Mouse (Mus musculus): ENCODE measurements around the gene Reln. TPM values are rescaled to one million over a fixed set of nuclear protein-coding genes. Genes with fewer than 3 reads are reported as not detected.

Gene Reln
- polyA plus RNA-seq, 1 experiment from 2014 or later = 41.3 TPM

DNA sequence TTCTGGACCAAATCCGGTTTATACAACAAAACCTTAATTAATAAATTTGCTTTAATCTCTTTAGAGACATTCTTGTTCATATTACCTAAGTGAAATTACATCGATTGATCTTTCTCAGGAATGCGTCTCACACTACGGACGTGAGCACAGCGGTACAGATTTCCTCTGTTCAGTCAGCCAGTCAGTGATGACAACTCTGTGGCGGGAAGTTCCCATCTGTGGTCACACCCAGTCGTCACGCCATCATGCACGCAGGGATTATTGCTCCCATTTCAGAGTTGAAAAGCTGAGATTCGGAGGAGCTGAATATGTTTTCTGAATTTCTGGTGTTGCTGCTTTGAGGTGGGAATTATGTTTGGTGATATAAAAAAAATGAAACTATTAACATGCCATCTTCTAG is 316.1 kb downstream of the Reln start:
- H3K36me3 ChIP-seq (ENCODE audit: control insufficient read depth, insufficient read depth, low read length) = no peaks in the 10 kb centered on the region
- no peak overlapping the region for H3K27ac ChIP-seq (ENCODE audit: low read depth, low read length)
- ATAC-seq = no peak
- H3K4me1 ChIP-seq (ENCODE audit: control insufficient read depth, insufficient read depth, low read depth, low read length) = peaks cover 3% of the 10 kb centered on the region; the same call in 1 of the 2 replicates
- no peaks in the 10 kb centered on the region for H3K27me3 ChIP-seq (replicated peaks; ENCODE audit: control insufficient read depth, insufficient read depth, low read length)
- H3K4me2 ChIP-seq (ENCODE audit: low read length) = no peak overlapping the region
- H3K9ac ChIP-seq (ENCODE audit: low read depth, low read length) = no peak overlapping the region
- 78% methylated on average over 11 of the region's 11 CpGs for WGBS
- no peaks in the 10 kb centered on the region for H3K9me3 ChIP-seq (ENCODE audit: control insufficient read depth, low read length)
- H3K4me3 ChIP-seq (ENCODE audit: low read length) = no peak overlapping the region

GRCm38 (mm10) chr5:22027240-22027875 is 317.1 kb downstream of the Reln start:
- H3K27me3 ChIP-seq (replicated peaks; ENCODE audit: control insufficient read depth, insufficient read depth, low read length) = no peaks in the 10 kb centered on the region
- 83% methylated on average over 6 of the region's 6 CpGs for WGBS
- H3K4me1 ChIP-seq (ENCODE audit: control insufficient read depth, insufficient read depth, low read depth, low read length) = peaks cover 3% of the 10 kb centered on the region; the same call in 1 of the 2 replicates
- H3K9me3 ChIP-seq (ENCODE audit: control insufficient read depth, low read length) = no peaks in the 10 kb centered on the region
- no peak for ATAC-seq
- no peak overlapping the region for H3K4me2 ChIP-seq (ENCODE audit: low read length)
- H3K27ac ChIP-seq (ENCODE audit: low read depth, low read length) = no peak overlapping the region
- H3K4me3 ChIP-seq (ENCODE audit: low read length) = no peak overlapping the region
- H3K36me3 ChIP-seq (ENCODE audit: control insufficient read depth, insufficient read depth, low read length) = no peaks in the 10 kb centered on the region
- H3K9ac ChIP-seq (ENCODE audit: low read depth, low read length) = no peak overlapping the region

- Histone ChIP-seq H3K27ac (ENCODE audit: low read depth, low read length) (no peak overlapping the region), H3K4me3 (ENCODE audit: low read length) (no peak overlapping the region), H3K4me1 (ENCODE audit: control insufficient read depth, insufficient read depth, low read depth, low read length) (no peaks in the 10 kb centered on the region), H3K36me3 (ENCODE audit: control insufficient read depth, insufficient read depth, low read length) (no peaks in the 10 kb centered on the region), H3K27me3 (replicated peaks; ENCODE audit: control insufficient read depth, insufficient read depth, low read length) (no peaks in the 10 kb centered on the region), H3K9me3 (ENCODE audit: control insufficient read depth, low read length) (no peaks in the 10 kb centered on the region), H3K4me2 (ENCODE audit: low read length) (no peak overlapping the region), H3K9ac (ENCODE audit: low read depth, low read length) (no peak overlapping the region)
- no peak for ATAC-seq
- 72% methylated on average over 4 of the region's 4 CpGs for WGBS
These were observed 318.8 kb downstream of the Reln start for GRCm38 (mm10) chr5:22025746-22026145.

DNA sequence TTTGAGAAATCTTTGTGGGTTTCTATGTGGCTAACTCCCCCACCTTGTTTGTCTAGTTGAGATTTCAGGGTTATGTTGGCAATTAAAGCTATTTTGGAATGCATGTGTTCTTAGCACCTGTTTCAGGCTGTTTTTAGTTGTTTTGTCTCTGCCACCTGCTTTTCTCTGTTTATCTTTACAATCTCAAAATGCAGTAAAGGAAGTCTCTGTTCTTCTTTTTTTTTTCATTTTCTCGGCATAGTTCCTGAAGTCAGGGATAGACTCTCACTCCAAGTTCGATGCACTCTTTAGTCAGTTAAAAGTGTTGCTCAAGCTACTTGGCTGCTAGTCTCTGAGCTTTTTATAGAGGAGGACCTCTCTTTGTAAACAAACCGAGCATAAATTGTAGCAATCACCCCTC is 320.4 kb downstream of the Reln start:
- Histone ChIP-seq H3K4me1 (ENCODE audit: control insufficient read depth, insufficient read depth, low read depth, low read length) (no peaks in the 10 kb centered on the region), H3K27me3 (replicated peaks; ENCODE audit: control insufficient read depth, insufficient read depth, low read length) (no peaks in the 10 kb centered on the region), H3K9me3 (ENCODE audit: control insufficient read depth, low read length) (no peaks in the 10 kb centered on the region), H3K4me2 (ENCODE audit: low read length) (no peak overlapping the region), H3K4me3 (ENCODE audit: low read length) (no peak overlapping the region), H3K36me3 (ENCODE audit: control insufficient read depth, insufficient read depth, low read length) (no peaks in the 10 kb centered on the region), H3K27ac (ENCODE audit: low read depth, low read length) (no peak overlapping the region), H3K9ac (ENCODE audit: low read depth, low read length) (no peak overlapping the region)
- 77% methylated on average over 3 of the region's 3 CpGs for WGBS
- ATAC-seq = no peak

DNA sequence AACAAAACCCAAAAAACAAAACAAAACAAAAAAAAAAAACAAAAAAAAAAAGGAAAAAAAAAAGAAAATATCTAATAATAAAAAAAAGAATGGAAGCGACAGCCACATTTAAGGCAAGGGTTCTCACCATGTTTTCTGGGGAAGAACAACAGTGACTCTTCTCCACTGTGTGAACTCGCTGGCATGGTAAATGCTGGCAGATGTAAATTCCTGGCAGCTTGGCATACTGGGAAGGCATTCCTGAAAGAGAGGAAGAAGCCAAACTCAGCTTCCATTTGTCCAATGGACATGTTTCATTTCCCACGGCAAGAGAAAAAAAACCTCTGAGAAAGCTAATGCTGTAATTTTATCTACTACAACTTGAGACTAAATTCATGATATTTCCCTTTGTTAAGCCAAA is 326.6 kb downstream of the Reln start:
- Histone ChIP-seq H3K27ac (ENCODE audit: low read depth, low read length) (no peak overlapping the region), H3K4me2 (ENCODE audit: low read length) (no peak overlapping the region), H3K4me3 (ENCODE audit: low read length) (no peak overlapping the region), H3K9ac (ENCODE audit: low read depth, low read length) (no peak overlapping the region), H3K36me3 (ENCODE audit: control insufficient read depth, insufficient read depth, low read length) (no peaks in the 10 kb centered on the region), H3K9me3 (ENCODE audit: control insufficient read depth, low read length) (no peaks in the 10 kb centered on the region), H3K27me3 (replicated peaks; ENCODE audit: control insufficient read depth, insufficient read depth, low read length) (no peaks in the 10 kb centered on the region), H3K4me1 (ENCODE audit: control insufficient read depth, insufficient read depth, low read depth, low read length) (no peaks in the 10 kb centered on the region)
- ATAC-seq = no peak
- WGBS = 80% methylated on average over 3 of the region's 3 CpGs

DNA sequence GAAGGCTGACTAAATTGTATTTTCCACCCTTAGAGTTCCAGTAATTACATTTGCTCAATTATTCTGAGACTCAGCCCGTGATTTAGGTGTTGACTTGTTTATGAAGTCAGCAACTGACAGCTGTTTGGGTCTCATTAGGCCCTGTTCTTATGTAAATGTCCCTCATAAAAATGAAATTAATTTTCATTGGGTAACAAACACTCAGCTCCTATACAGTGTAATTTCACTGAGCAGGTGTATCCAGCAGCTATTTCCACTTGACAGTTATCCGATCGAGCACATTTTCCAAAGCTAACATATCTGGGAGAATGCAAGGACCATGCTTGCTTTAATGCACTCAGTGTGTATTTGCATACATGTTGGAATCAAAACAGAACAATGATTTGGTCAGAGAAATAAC is 330.0 kb downstream of the Reln start:
- Histone ChIP-seq H3K27ac (ENCODE audit: low read depth, low read length) (no peak overlapping the region), H3K4me2 (ENCODE audit: low read length) (no peak overlapping the region), H3K36me3 (ENCODE audit: control insufficient read depth, insufficient read depth, low read length) (no peaks in the 10 kb centered on the region), H3K9me3 (ENCODE audit: control insufficient read depth, low read length) (no peaks in the 10 kb centered on the region), H3K4me1 (ENCODE audit: control insufficient read depth, insufficient read depth, low read depth, low read length) (no peaks in the 10 kb centered on the region), H3K27me3 (replicated peaks; ENCODE audit: control insufficient read depth, insufficient read depth, low read length) (no peaks in the 10 kb centered on the region), H3K9ac (ENCODE audit: low read depth, low read length) (no peak overlapping the region), H3K4me3 (ENCODE audit: low read length) (no peak overlapping the region)
- peak; percentile 54; the same call in 1 of the 2 replicates for ATAC-seq
- WGBS = 60% methylated on average over 3 of the region's 3 CpGs

- H3K36me3 ChIP-seq (ENCODE audit: control insufficient read depth, insufficient read depth, low read length) = no peaks in the 10 kb centered on the region
- 73% methylated on average over 8 of the region's 8 CpGs for WGBS
- no peak for ATAC-seq
These were observed 335.4 kb downstream of the Reln start for GRCm38 (mm10) chr5:22009142-22009541.

GRCm38 (mm10) chr5:22007304-22008059 is 337.0 kb downstream of the Reln start:
- H3K4me1 ChIP-seq (ENCODE audit: control insufficient read depth, insufficient read depth, low read depth, low read length) = no peaks in the 10 kb centered on the region; the same call in 1 of the 2 replicates
- no peaks in the 10 kb centered on the region for H3K27me3 ChIP-seq (replicated peaks; ENCODE audit: control insufficient read depth, insufficient read depth, low read length)
- H3K4me3 ChIP-seq (ENCODE audit: low read length) = no peak overlapping the region
- H3K36me3 ChIP-seq (ENCODE audit: control insufficient read depth, insufficient read depth, low read length) = no peaks in the 10 kb centered on the region
- no peaks in the 10 kb centered on the region for H3K9me3 ChIP-seq (ENCODE audit: control insufficient read depth, low read length)
- no peak for ATAC-seq
- no peak overlapping the region for H3K27ac ChIP-seq (ENCODE audit: low read depth, low read length)
- WGBS = 67% methylated on average over 11 of the region's 11 CpGs
- no peak overlapping the region for H3K9ac ChIP-seq (ENCODE audit: low read depth, low read length)
- no peak overlapping the region for H3K4me2 ChIP-seq (ENCODE audit: low read length)

More at GRCm38 (mm10) chr5:22009142-22009541, 335.4 kb downstream of the Reln start:
- H3K27me3 ChIP-seq (replicated peaks; ENCODE audit: control insufficient read depth, insufficient read depth, low read length) = no peaks in the 10 kb centered on the region
- H3K9me3 ChIP-seq (ENCODE audit: control insufficient read depth, low read length) = no peaks in the 10 kb centered on the region
- H3K9ac ChIP-seq (ENCODE audit: low read depth, low read length) = no peak overlapping the region
- H3K4me2 ChIP-seq (ENCODE audit: low read length) = no peak overlapping the region
- H3K27ac ChIP-seq (ENCODE audit: low read depth, low read length) = no peak overlapping the region
- no peaks in the 10 kb centered on the region; the same call in 1 of the 2 replicates for H3K4me1 ChIP-seq (ENCODE audit: control insufficient read depth, insufficient read depth, low read depth, low read length)
- H3K4me3 ChIP-seq (ENCODE audit: low read length) = no peak overlapping the region

DNA sequence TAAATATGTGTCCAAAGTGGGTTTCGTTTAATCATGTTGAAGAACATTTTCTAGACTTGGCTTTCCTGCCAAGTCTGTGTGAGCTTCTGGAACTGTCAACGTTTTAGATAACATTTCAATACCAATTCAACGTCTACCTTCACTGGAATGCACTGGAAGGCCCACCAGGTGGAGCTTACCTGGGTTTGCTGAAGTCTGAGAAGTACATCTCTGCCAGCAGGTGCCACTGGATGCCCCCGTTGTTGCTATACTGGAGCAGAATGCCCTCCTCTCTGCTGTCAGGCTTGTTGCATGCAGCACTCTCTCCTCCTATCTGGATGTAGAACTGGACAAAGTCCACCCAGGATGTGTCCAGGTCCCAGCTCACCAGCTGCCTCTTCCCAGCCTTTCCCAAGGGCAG is 340.6 kb downstream of the Reln start:
- 88% methylated on average over 4 of the region's 4 CpGs for WGBS
- no peak for ATAC-seq

More for the DNA sequence above, 340.6 kb downstream of the Reln start:
- no peaks in the 10 kb centered on the region; the same call in 1 of the 2 replicates for H3K4me1 ChIP-seq (ENCODE audit: control insufficient read depth, insufficient read depth, low read depth, low read length)
- no peaks in the 10 kb centered on the region for H3K27me3 ChIP-seq (replicated peaks; ENCODE audit: control insufficient read depth, insufficient read depth, low read length)
- H3K4me3 ChIP-seq (ENCODE audit: low read length) = no peak overlapping the region
- H3K4me2 ChIP-seq (ENCODE audit: low read length) = no peak overlapping the region
- H3K27ac ChIP-seq (ENCODE audit: low read depth, low read length) = no peak overlapping the region
- H3K9ac ChIP-seq (ENCODE audit: low read depth, low read length) = no peak overlapping the region
- no peaks in the 10 kb centered on the region for H3K36me3 ChIP-seq (ENCODE audit: control insufficient read depth, insufficient read depth, low read length)
- H3K9me3 ChIP-seq (ENCODE audit: control insufficient read depth, low read length) = no peaks in the 10 kb centered on the region
